In genomic region chrX:94408975-94409374, GRCm38 (mm10) we compare ENCODE assay signal across 29 mouse cellular contexts. TPM values are rescaled to one million over a fixed set of nuclear protein-coding genes. Genes with fewer than 3 reads are reported as not detected.
A peak's percentile ranks its signal among the peaks of the same experiment; 100 is the strongest.
DNase-seq lines count a peak whose midpoint lies in the region; ATAC-seq and TF ChIP-seq lines count a peak whose summit lies in the region.
"Had no signal": no experiment of that assay in that cellular context is flagged by ENCODE, and none has a peak within 500 bp of the region (broad histone marks: within the 10 kb centered on the region; RNA-seq: fewer than 3 reads in every experiment).

No protein-coding gene starts in this region.

- ATAC-seq in heart, postnatal 0 days (ENCODE audit: insufficient read depth, low read depth): no peak
- ATAC-seq: forebrain, embryonic 13.5 days; hindbrain, postnatal 0 days; liver, postnatal 0 days; Patski had no signal

- H3K27me3 ChIP-seq in heart, postnatal 0 days (ENCODE audit: control insufficient read depth, insufficient read depth, low read length): no peaks in the 10 kb centered on the region
- H3K27me3 ChIP-seq: embryonic facial prominence, embryonic 12.5 days; neural tube, embryonic 12.5 days had no signal

- no peak overlapping the region for H3K4me2 ChIP-seq in heart, postnatal 0 days (ENCODE audit: low read depth, low read length)
- H3K4me2 ChIP-seq: embryonic facial prominence, embryonic 12.5 days; forebrain, embryonic 13.5 days; heart, embryonic 13.5 days; midbrain, embryonic 12.5 days; neural tube, embryonic 12.5 days had no signal

- peak; percentile 6 for DNase-seq in heart, postnatal 0 days (ENCODE audit: low spot score)
- no peak for DNase-seq in heart, postnatal 4 days
- peak; percentile 7 for DNase-seq in lung, postnatal 36 days
- DNase-seq in lung, postnatal 10 days: no peak
- DNase-seq in kidney, postnatal 14 days: peak; percentile 16
- no peak for DNase-seq in adrenal gland, postnatal 14 days
- DNase-seq in adrenal gland, postnatal 25 days: no peak
- DNase-seq in cerebellum, postnatal 36 days: no peak
- DNase-seq: adrenal gland, postnatal 10 days; B cell, adult 2 months; cerebellum, adult 11 months; cerebellum, postnatal 10 days; gastrocnemius, postnatal 10 days; heart, adult 18-20 months; layer of hippocampus, postnatal 36 days; liver; liver, postnatal 0 days had no signal

- no peaks in the 10 kb centered on the region for H3K4me1 ChIP-seq in heart, postnatal 0 days (ENCODE audit: control insufficient read depth, insufficient read depth)
- H3K4me1 ChIP-seq: embryonic facial prominence, embryonic 12.5 days; forebrain, embryonic 13.5 days; heart, embryonic 13.5 days; midbrain, embryonic 12.5 days; neural tube, embryonic 12.5 days had no signal

- H3K27ac ChIP-seq in heart, postnatal 0 days (ENCODE audit: low read depth): no peak overlapping the region
- H3K27ac ChIP-seq: embryonic facial prominence, embryonic 12.5 days; forebrain, embryonic 13.5 days; heart, embryonic 13.5 days; hindbrain, postnatal 0 days; layer of hippocampus, adult 2 months; midbrain, embryonic 12.5 days; neural tube, embryonic 12.5 days had no signal

- H3K9me3 ChIP-seq in heart, postnatal 0 days (replicated peaks; ENCODE audit: control insufficient read depth, low read length): no peaks in the 10 kb centered on the region
- H3K9me3 ChIP-seq: embryonic facial prominence, embryonic 12.5 days; forebrain, embryonic 13.5 days; heart, embryonic 13.5 days; midbrain, embryonic 12.5 days; neural tube, embryonic 12.5 days had no signal

- no peak overlapping the region for H3K9ac ChIP-seq in heart, postnatal 0 days (replicated peaks; ENCODE audit: low read depth, low read length)
- H3K9ac ChIP-seq: embryonic facial prominence, embryonic 12.5 days; forebrain, embryonic 13.5 days; heart, embryonic 13.5 days; liver, postnatal 0 days; midbrain, embryonic 12.5 days; neural tube, embryonic 12.5 days had no signal

- TF ChIP-seq EP300 in heart, postnatal 0 days (IDR thresholded peaks at IDR 0.05; ENCODE audit: low read depth): no peak

- no peak overlapping the region for H3K4me3 ChIP-seq in heart, postnatal 0 days (ENCODE audit: low read depth, low read length)
- H3K4me3 ChIP-seq: embryonic facial prominence, embryonic 12.5 days; erythroblast, embryonic 14.5 days; forebrain, embryonic 13.5 days; heart, embryonic 13.5 days; layer of hippocampus, adult 2 months; midbrain, embryonic 12.5 days; neural tube, embryonic 12.5 days had no signal

- 45% methylated on average over 3 of the region's 3 CpGs for WGBS in heart, postnatal 0 days

- peaks cover 4% of the 10 kb centered on the region for H3K36me3 ChIP-seq in heart, postnatal 0 days (replicated peaks; ENCODE audit: control insufficient read depth, insufficient read depth, low read length)
- H3K36me3 ChIP-seq: embryonic facial prominence, embryonic 12.5 days; heart, embryonic 13.5 days; midbrain, embryonic 12.5 days; neural tube, embryonic 12.5 days had no signal

- TF ChIP-seq CTCF in heart, postnatal 0 days (IDR thresholded peaks at IDR 0.05; ENCODE audit: low read depth): no peak

RNA-seq across cellular contexts. Expression of gene Apoo, which starts 42.1 kb away (rescaled TPM):
- total RNA-seq in heart, postnatal 0 days (2014; rRNA removed; ENCODE audit: low replicate concordance): 168 and 242 TPM in 2 replicates
- 395 and 420 TPM in 2 replicates for polyA plus RNA-seq in heart, postnatal 0 days (2015; fragmentation: Nextera tagmentation; extraction: Ambion mirVana)
- total RNA-seq in heart, postnatal 4 days (2021): 100 to 1,000 TPM; 145 to 186 TPM
- 123 and 127 TPM in 2 replicates for total RNA-seq in adrenal gland, postnatal 14 days (2021)
- total RNA-seq in adrenal gland, postnatal 25 days (2021): 45.8 and 49.6 TPM in 2 replicates

RNA-seq across cellular contexts. Expression of gene Fam90a1b, which starts 42.4 kb away (rescaled TPM):
- total RNA-seq in heart, postnatal 0 days (2014; rRNA removed; ENCODE audit: low replicate concordance): not detected in 2 replicates
- not detected in 2 replicates for polyA plus RNA-seq in heart, postnatal 0 days (2015; fragmentation: Nextera tagmentation; extraction: Ambion mirVana)
- not detected for total RNA-seq in heart, postnatal 4 days (2021)
- total RNA-seq in adrenal gland, postnatal 14 days (2021): not detected in 2 replicates
- total RNA-seq in adrenal gland, postnatal 25 days (2021): not detected in 2 replicates
- total RNA-seq: adrenal gland, postnatal 10 days; heart, adult 18-20 months; hematopoietic stem cell, adult 5-6 weeks; left cerebral cortex, postnatal 25 days; monocyte, adult 5-6 weeks had no signal
- polyA plus RNA-seq: erythroblast, embryonic 14.5 days; heart, embryonic 13.5 days; liver, postnatal 0 days; neural tube, embryonic 12.5 days; Patski had no signal

Comparison
In these comparisons a context has a peak if more than half of its experiments do, and no peak if none do; other contexts are left out.
1. DNase-seq: peak in heart, postnatal 0 days (single experiment), lung, postnatal 36 days (single experiment) and kidney, postnatal 14 days (single experiment); none in heart, postnatal 4 days (single experiment), lung, postnatal 10 days (single experiment), adrenal gland, postnatal 14 days (single experiment), adrenal gland, postnatal 25 days (single experiment) and cerebellum, postnatal 36 days (0 of 2).